Mouse (Mus musculus) forebrain, embryonic 12.5 days (tissue): Measurements from ENCODE around the gene Dkc1. TPM values are rescaled to one million over a fixed set of nuclear protein-coding genes. Genes with fewer than 3 reads are reported as not detected.

Experiments
- ATAC-seq: fragments of 200-750 bp; cut with Nextera tagmentation; 2 replicates; pipeline ENCODE4 v1.8.0; 2017; ENCODE audit warnings: moderate TSS enrichment; ENCODE audit not compliant: low FRiP score
- H3K27ac ChIP-seq: fragments of 300-500 bp; sonication (generic); 2 replicates; pipeline ENCODE4 v1.5.1; 2016; ENCODE audit warnings: mild to moderate bottlenecking
- H3K27me3 ChIP-seq: fragments of 300-500 bp; sonication (generic); 2 replicates; pipeline ENCODE4 v1.6.1; 2016; ENCODE audit warnings: mild to moderate bottlenecking
- H3K36me3 ChIP-seq: fragments of 300-500 bp; sonication (generic); replicated peaks from 2 replicates; pipeline ENCODE4 v1.6.1; 2016; ENCODE audit warnings: mild to moderate bottlenecking
- H3K4me1 ChIP-seq: fragments of 300-500 bp; sonication (generic); 2 replicates; pipeline ENCODE4 v1.6.1; 2016
- H3K4me2 ChIP-seq: fragments of 300-500 bp; sonication (generic); 2 replicates; pipeline ENCODE4 v1.6.1; 2016; ENCODE audit warnings: mild to moderate bottlenecking, moderate library complexity
- H3K4me3 ChIP-seq: fragments of 300-500 bp; sonication (generic); replicated peaks from 2 replicates; pipeline ENCODE4 v1.5.1; 2016; ENCODE audit warnings: mild to moderate bottlenecking
- H3K9ac ChIP-seq: fragments of 300-500 bp; sonication (generic); 2 replicates; pipeline ENCODE4 v1.6.1; 2016; ENCODE audit warnings: mild to moderate bottlenecking
- H3K9me3 ChIP-seq: fragments of 300-500 bp; sonication (generic); 2 replicates; pipeline ENCODE4 v1.6.1; 2016
- WGBS: fragments of 180-500 bp; shearing (Covaris S2); methylation state at CpG from one replicate; pipeline ENCODE4 v1.1.7; 2016; 5-methylcytosine and 5-hydroxymethylcytosine counted together
- polyA plus RNA-seq: library from polyadenylated mRNA; unstranded; fragments of >200 nt; fragmentation: Nextera tagmentation; extraction: Ambion mirVana; gene quantifications from 2 replicates; pipeline ENCODE4 v1.2.1, GENCODE M21; 2016

Gene Dkc1
- polyA plus RNA-seq: 131 and 135 TPM in 2 replicates

- peak within 1 kb of the TSS; percentile 52 for H3K4me2 ChIP-seq
- H3K36me3 ChIP-seq: no peaks in the 10 kb centered on the region; the same call in 1 of the 2 replicates
- H3K27me3 ChIP-seq: no peaks in the 10 kb centered on the region
- peak within 1 kb of the TSS; percentile 59 for H3K27ac ChIP-seq
- H3K9ac ChIP-seq: peak within 1 kb of the TSS; percentile 63
- ATAC-seq: peak; percentile 100
- H3K4me3 ChIP-seq: peak within 1 kb of the TSS; percentile 54
- no peaks in the 10 kb centered on the region for H3K9me3 ChIP-seq
- no peaks in the 10 kb centered on the region for H3K4me1 ChIP-seq
- WGBS: 21% methylated on average over 29 of the region's 29 CpGs
Observed at GRCm38 (mm10) chrX:75095369-75096162, at the start of gene Dkc1. Gene Dkc1 (plus strand): TSS chrX:75095854.

GRCm38 (mm10) chrX:75045931-75046330 lies 49.7 kb upstream of the Dkc1 start:
- Histone ChIP-seq H3K36me3 (no peaks in the 10 kb centered on the region), H3K9me3 (no peaks in the 10 kb centered on the region), H3K9ac (no peak overlapping the region), H3K4me3 (no peak overlapping the region), H3K27me3 (no peaks in the 10 kb centered on the region), H3K4me2 (no peak overlapping the region), H3K27ac (no peak overlapping the region), H3K4me1 (no peaks in the 10 kb centered on the region)
- 85% methylated on average over 1 of the region's 1 CpGs for WGBS
- ATAC-seq: no peak

- no peaks in the 10 kb centered on the region for H3K36me3 ChIP-seq
- WGBS: 67% methylated on average over 3 of the region's 3 CpGs
- no peak for ATAC-seq
Observed at GRCm38 (mm10) chrX:75046921-75047635, 48.6 kb upstream of the Dkc1 start.

GRCm38 (mm10) chrX:75056120-75056775 lies 39.4 kb upstream of the Dkc1 start:
- Histone ChIP-seq H3K27me3 (no peaks in the 10 kb centered on the region), H3K4me2 (no peak overlapping the region), H3K9me3 (no peaks in the 10 kb centered on the region), H3K27ac (no peak overlapping the region), H3K4me3 (no peak overlapping the region), H3K36me3 (no peaks in the 10 kb centered on the region), H3K9ac (no peak overlapping the region), H3K4me1 (no peaks in the 10 kb centered on the region)
- no peak for ATAC-seq
- 93% methylated on average over 2 of the region's 2 CpGs for WGBS

More at GRCm38 (mm10) chrX:75046921-75047635, 48.6 kb upstream of the Dkc1 start:
- Histone ChIP-seq H3K27me3 (no peaks in the 10 kb centered on the region), H3K9me3 (no peaks in the 10 kb centered on the region), H3K4me2 (no peak overlapping the region), H3K4me1 (no peaks in the 10 kb centered on the region), H3K27ac (no peak overlapping the region), H3K9ac (no peak overlapping the region), H3K4me3 (no peak overlapping the region)

GRCm38 (mm10) chrX:75082351-75082750 lies 13.3 kb upstream of the Dkc1 start:
- H3K4me1 ChIP-seq: no peaks in the 10 kb centered on the region; the same call in 1 of the 2 replicates
- H3K27me3 ChIP-seq: no peaks in the 10 kb centered on the region
- H3K9me3 ChIP-seq: no peaks in the 10 kb centered on the region
- ATAC-seq: no peak
- H3K4me3 ChIP-seq: no peak overlapping the region
- WGBS: 68% methylated on average over 2 of the region's 2 CpGs
- no peak overlapping the region for H3K27ac ChIP-seq
- no peak overlapping the region for H3K9ac ChIP-seq
- no peaks in the 10 kb centered on the region for H3K36me3 ChIP-seq
- H3K4me2 ChIP-seq: no peak overlapping the region

- H3K4me3 ChIP-seq: peak overlapping the region; percentile 45
- H3K27ac ChIP-seq: no peak overlapping the region
- peak overlapping the region; percentile 54 for H3K4me2 ChIP-seq
- 26% methylated on average over 24 of the region's 26 CpGs for WGBS
- H3K9ac ChIP-seq: peak overlapping the region; percentile 44; the same call in 1 of the 2 replicates
- no peaks in the 10 kb centered on the region for H3K9me3 ChIP-seq
- no peaks in the 10 kb centered on the region for H3K36me3 ChIP-seq
- H3K4me1 ChIP-seq: no peaks in the 10 kb centered on the region; the same call in 1 of the 2 replicates
- peak; percentile 77; the same call in 1 of the 2 replicates for ATAC-seq
- no peaks in the 10 kb centered on the region for H3K27me3 ChIP-seq
Observed at GRCm38 (mm10) chrX:75083982-75084773, 11.5 kb upstream of the Dkc1 start.

GRCm38 (mm10) chrX:75084774-75085508 lies 10.7 kb upstream of the Dkc1 start, which contains the start of gene Gab3:
Gene Gab3 (minus strand): TSS chrX:75085458.
- ATAC-seq: peak; percentile 90
- Histone ChIP-seq H3K9me3 (no peaks in the 10 kb centered on the region), H3K36me3 (no peaks in the 10 kb centered on the region), H3K4me3 (peak within 1 kb of the TSS; percentile 45), H3K9ac (peak within 1 kb of the TSS; percentile 44; the same call in 1 of the 2 replicates), H3K4me1 (no peaks in the 10 kb centered on the region; the same call in 1 of the 2 replicates), H3K27me3 (no peaks in the 10 kb centered on the region), H3K27ac (no peak within 1 kb of the TSS), H3K4me2 (peak within 1 kb of the TSS; percentile 54)
- 20% methylated on average over 4 of the region's 17 CpGs for WGBS

- H3K4me2 ChIP-seq: no peak overlapping the region
- H3K4me3 ChIP-seq: no peak overlapping the region
- no peak overlapping the region for H3K9ac ChIP-seq
- H3K9me3 ChIP-seq: no peaks in the 10 kb centered on the region
- no peaks in the 10 kb centered on the region for H3K36me3 ChIP-seq
- no peaks in the 10 kb centered on the region for H3K27me3 ChIP-seq
- 27% methylated on average over 1 of the region's 1 CpGs for WGBS
- H3K27ac ChIP-seq: no peak overlapping the region
- H3K4me1 ChIP-seq: no peaks in the 10 kb centered on the region; the same call in 1 of the 2 replicates
- no peak for ATAC-seq
Observed at GRCm38 (mm10) chrX:75085654-75086053, 10.0 kb upstream of the Dkc1 start.

GRCm38 (mm10) chrX:75096163-75096770 lies 613 bp downstream of the Dkc1 start:
- Histone ChIP-seq H3K4me2 (peak overlapping the region; percentile 52), H3K4me1 (no peaks in the 10 kb centered on the region), H3K27ac (peak overlapping the region; percentile 59), H3K4me3 (peak overlapping the region; percentile 54), H3K9me3 (no peaks in the 10 kb centered on the region), H3K36me3 (peaks cover 5% of the 10 kb centered on the region; the same call in 1 of the 2 replicates), H3K27me3 (no peaks in the 10 kb centered on the region), H3K9ac (peak overlapping the region; percentile 63)
- ATAC-seq: no peak; the same call in 1 of the 2 replicates
- WGBS: 18% methylated on average over 23 of the region's 23 CpGs

- Histone ChIP-seq H3K9ac (no peak overlapping the region), H3K9me3 (no peaks in the 10 kb centered on the region), H3K4me3 (no peak overlapping the region), H3K4me1 (no peaks in the 10 kb centered on the region), H3K27ac (no peak overlapping the region), H3K27me3 (no peaks in the 10 kb centered on the region), H3K4me2 (no peak overlapping the region), H3K36me3 (peaks cover 15% of the 10 kb centered on the region; the same call in 1 of the 2 replicates)
- no peak for ATAC-seq
- WGBS: 85% methylated on average over 8 of the region's 8 CpGs
Observed at GRCm38 (mm10) chrX:75098799-75099198, 3.1 kb downstream of the Dkc1 start.

- Histone ChIP-seq H3K9ac (no peak overlapping the region), H3K27me3 (no peaks in the 10 kb centered on the region), H3K4me1 (no peaks in the 10 kb centered on the region), H3K4me3 (no peak overlapping the region), H3K27ac (no peak overlapping the region), H3K4me2 (no peak overlapping the region), H3K9me3 (no peaks in the 10 kb centered on the region), H3K36me3 (peaks cover 39% of the 10 kb centered on the region)
- 87% methylated on average over 6 of the region's 6 CpGs for WGBS
- ATAC-seq: no peak
Observed at GRCm38 (mm10) chrX:75102293-75102692, 6.6 kb downstream of the Dkc1 start.
